Mouse (Mus musculus) induced T-regulatory cell, adult 2 months (primary cell): ENCODE results near the gene Gtpbp1.

Source experiments
- DNase-seq: peaks from one replicate; pipeline ENCODE4 v3.0.0-alpha.2; 2012; ENCODE audit warnings: low read depth

Gtpbp1 gene

DNA sequence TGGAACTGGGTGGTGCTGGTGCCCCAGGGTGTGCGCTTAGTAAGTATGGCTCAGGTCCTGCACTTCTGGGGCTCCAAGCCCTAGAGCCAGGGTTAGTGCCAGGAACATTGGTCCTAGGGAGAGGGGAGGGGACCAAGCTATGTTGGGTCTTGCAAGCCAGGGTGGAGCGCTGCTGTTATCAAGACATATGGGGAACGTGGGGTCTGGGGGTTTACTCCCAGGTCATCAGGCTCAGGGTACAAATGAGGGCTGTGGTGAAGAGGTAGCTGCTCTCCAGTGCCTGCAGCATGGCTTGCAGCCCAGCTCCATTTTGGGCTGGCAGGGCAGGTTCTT lies 62.7 kb downstream of the Gtpbp1 start:
- no peak for DNase-seq

GRCm38 (mm10) chr15:79753873-79754272 lies 63.2 kb downstream of the Gtpbp1 start:
- DNase-seq, result no peak

GRCm38 (mm10) chr15:79755176-79755575 lies 64.5 kb downstream of the Gtpbp1 start:
- no peak for DNase-seq

DNA sequence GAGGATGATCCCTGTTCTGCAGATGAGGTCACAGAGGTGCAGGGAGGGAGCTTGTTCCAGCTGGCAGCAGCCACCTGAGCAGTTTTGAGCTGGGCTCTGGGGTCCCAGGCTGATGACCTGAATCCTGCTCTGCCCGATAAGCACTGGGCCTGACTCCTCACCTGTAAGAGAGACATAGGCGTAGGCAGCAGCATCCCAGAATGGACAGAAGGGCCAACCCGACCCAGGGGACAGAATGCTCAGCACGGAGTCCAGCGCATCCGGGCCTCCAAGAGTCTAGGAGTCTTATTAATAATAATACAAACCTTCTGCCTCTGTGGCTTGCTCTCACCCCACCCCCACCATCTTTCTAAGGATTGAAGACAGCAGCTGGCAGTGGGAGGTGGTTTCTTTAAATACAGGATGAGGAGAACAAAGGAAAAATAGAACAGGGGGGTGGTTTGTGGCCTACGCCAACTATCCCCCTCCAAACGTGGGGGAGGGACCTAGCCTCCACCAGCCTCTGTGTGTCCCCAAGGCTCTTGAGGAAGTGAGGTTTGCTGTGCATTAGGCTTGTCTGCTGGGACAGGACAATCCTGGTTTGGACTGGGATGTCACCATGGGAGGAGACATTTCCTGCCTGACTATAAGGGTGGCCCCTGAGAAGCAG lies 65.5 kb downstream of the Gtpbp1 start:
- no peak for DNase-seq

GRCm38 (mm10) chr15:79757118-79757517 lies 66.5 kb downstream of the Gtpbp1 start:
- no peak for DNase-seq

GRCm38 (mm10) chr15:79760956-79761355 lies 70.3 kb downstream of the Gtpbp1 start:
- no peak for DNase-seq

DNA sequence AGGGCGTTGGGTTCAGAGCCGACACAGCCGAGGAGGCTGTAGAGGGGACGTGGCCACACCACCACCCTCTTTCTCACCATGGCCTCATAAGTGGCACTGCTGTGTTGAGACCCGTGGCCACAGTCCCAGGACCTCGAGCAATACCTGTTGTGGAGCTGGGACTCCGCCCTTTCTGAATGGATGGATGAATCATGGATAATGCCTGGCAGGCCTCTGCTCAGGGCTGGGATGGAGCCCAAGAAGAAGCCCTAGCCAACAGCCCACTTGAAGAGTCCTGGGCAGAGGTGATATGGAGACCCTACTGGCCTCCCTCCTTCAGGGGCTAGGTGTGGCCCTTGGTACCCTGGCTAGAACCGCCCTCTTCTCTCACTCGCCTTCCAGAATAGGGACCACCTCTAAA lies 72.4 kb downstream of the Gtpbp1 start:
- no peak for DNase-seq

DNA sequence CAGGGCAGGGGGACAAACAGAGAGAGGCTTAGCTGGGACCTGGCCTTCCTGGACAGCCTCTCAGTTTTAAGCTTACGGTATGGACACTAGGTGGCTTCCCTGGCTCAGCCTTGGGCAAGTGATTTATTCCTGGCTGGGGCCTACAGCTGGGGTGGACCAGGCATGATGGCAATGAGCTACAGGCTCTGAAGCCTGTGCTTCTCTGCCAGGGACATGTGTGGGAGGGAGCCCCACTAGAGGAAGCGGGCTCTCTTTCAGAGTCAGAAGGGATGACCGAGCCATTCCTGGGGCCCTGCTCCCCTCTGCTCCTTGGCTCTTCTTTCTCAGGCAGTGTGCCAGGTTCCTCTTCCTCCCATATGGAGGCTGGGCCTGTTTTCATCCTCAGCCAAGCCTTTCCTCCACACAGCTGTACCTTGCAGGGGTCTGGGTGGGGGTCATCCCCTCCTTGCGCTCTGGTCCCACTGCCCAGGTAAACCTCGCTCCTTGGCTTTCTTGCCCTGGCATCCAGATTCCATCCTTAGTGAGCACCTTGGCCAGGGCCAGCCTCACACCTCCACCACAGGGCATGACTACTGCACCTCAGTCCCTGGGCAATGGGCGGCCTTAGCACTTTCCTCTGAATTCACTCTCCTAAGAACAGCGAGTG lies 73.1 kb downstream of the Gtpbp1 start:
- DNase-seq, result no peak

- no peak for DNase-seq
Observed at GRCm38 (mm10) chr15:79764539-79765267, 74.1 kb downstream of the Gtpbp1 start.

DNA sequence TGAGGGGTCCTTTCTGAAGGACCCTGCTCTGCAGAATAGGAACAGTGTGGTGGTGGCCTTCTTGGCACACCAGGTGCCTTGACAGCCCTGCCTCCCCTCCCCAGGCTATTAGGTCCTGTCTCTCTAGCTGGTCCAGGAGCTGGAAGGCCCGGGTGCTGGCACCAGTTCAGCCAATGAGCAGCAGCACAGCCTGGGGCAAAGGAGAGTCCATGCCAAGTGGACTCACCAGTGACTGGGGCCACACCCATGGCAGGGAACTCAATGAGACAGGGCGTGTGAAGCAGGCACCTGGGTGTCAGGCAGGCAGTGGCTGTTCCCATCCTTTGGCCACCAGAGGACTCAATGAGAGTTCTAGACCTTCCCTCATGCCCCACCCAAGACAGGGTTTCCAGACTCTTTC lies 74.7 kb downstream of the Gtpbp1 start:
- DNase-seq, result no peak

GRCm38 (mm10) chr15:79766168-79766567 lies 75.5 kb downstream of the Gtpbp1 start:
- no peak for DNase-seq

DNA sequence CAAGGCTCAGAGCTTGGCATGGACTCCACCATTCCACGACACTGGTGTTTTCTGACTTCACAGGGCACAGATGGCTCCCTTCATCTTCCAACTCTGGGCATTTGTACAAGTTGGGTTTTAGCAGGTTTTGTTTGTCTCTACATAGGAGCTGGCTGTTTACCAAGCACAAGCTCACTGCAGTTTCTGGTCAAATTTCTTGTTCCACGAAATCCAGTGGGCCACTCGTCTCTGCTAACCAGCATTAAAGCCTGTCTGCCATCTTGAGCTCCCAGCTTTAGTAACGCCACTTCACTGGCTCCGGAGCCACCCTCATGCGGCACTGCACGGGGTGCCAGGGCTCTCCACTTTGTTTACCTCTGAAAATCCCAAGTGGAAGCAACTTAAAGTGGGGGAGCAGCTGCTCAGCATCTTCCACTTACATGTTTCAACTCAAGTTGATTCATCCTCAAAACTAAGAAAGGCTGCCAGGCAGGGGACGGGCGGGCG lies 76.0 kb downstream of the Gtpbp1 start:
- DNase-seq, result no peak

DNA sequence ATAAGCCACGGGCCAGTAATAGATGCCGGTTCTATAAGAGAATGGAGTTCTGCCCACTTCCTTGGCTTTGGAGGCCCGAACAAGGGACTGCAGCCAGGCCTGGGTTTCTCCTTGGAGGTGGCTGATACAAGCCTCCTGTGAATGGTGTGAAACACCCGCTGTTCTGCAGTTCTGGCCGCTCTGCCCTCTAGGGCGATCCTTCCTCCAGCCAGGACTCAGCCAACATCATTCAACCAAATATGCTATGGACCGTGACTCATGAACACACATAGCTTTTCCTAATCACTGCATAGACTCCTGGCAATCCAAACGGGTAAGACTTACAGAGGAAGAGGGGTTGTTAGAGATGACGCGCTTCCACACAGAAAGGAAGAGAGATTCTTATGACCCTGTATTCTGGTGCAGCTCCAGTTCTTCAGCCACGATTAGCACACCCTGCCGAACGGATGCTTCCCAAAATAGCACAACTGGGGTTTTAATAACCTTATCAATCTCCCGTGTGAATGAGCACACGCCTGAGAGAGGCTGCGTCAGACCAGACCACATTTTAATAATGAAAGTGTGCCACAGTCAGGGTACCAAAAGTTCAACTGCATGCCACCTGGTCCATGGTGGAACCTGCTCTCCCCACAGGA lies 76.8 kb downstream of the Gtpbp1 start:
- DNase-seq, result no peak

- no peak for DNase-seq
Observed at GRCm38 (mm10) chr15:79768302-79768701, 77.7 kb downstream of the Gtpbp1 start.

DNA sequence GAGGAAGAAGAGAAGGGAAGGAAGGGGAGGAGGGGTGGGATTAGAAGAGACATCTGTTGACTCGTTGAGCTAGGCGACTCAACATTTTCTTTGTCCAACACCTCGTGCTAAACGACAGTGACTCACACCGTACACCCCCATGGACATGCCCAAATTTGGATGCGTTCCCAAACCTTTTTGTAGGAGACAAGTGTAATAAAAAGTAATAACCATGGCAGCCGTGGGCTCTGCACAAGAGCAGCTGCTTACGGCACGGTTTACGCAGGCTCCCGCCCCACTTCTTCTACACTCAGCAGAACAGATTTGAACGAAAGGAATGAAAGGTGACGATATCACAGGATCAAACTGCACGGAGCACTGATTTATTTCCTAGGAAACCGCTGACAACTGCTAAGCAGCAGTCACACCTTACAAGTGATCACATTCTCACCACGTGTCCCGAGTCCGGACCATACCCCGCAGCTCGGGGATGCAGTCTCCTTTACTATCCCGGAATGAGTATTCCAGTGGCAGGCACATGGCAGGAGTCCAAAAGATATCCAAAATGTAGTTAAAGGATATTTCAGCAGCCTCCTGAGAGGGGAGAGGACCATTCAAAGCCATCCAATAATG lies 80.1 kb downstream of the Gtpbp1 start:
- no peak for DNase-seq
